In genomic region chr15:97404483-97404882, GRCm38 (mm10) we compare ENCODE assay signal across 24 mouse cellular contexts.
DNase-seq lines count a peak whose midpoint lies in the region; ATAC-seq and TF ChIP-seq lines count a peak whose summit lies in the region.
"Had no signal": no experiment of that assay in that cellular context is flagged by ENCODE, and none has a peak within 500 bp of the region (broad histone marks: within the 10 kb centered on the region; RNA-seq: fewer than 3 reads in every experiment).

No protein-coding gene starts in this region.

- H3K27ac ChIP-seq in liver, postnatal 0 days (ENCODE audit: low read depth): no peak overlapping the region
- peak overlapping the region; percentile 61 for H3K27ac ChIP-seq in liver, embryonic 12.5 days
- H3K27ac ChIP-seq in liver, embryonic 15.5 days (replicated peaks): peak overlapping the region; percentile 51; the same call in 1 of the 2 replicates
- no peak overlapping the region for H3K27ac ChIP-seq in left cerebral cortex, adult 2 months
- H3K27ac ChIP-seq: forebrain, embryonic 10.5 days; gastrocnemius, adult 2 months; heart, embryonic 15.5 days; hindbrain, embryonic 14.5 days had no signal

- H3K9me3 ChIP-seq in liver, postnatal 0 days (ENCODE audit: low read length): no peaks in the 10 kb centered on the region
- no peaks in the 10 kb centered on the region for H3K9me3 ChIP-seq in liver, embryonic 12.5 days (replicated peaks)
- no peaks in the 10 kb centered on the region for H3K9me3 ChIP-seq in liver, embryonic 15.5 days (replicated peaks)
- H3K9me3 ChIP-seq: forebrain, embryonic 10.5 days; heart, embryonic 12.5 days; heart, embryonic 15.5 days had no signal

- no peak for TF ChIP-seq CTCF in liver, postnatal 0 days (IDR thresholded peaks at IDR 0.05; ENCODE audit: low read depth)
- TF ChIP-seq CTCF in left cerebral cortex, adult 2 months (IDR thresholded peaks at IDR 0.05): no peak

- no peaks in the 10 kb centered on the region for H3K4me1 ChIP-seq in liver, postnatal 0 days (ENCODE audit: insufficient read depth)
- H3K4me1 ChIP-seq in liver, embryonic 12.5 days: peaks cover 22% of the 10 kb centered on the region
- peaks cover 19% of the 10 kb centered on the region for H3K4me1 ChIP-seq in liver, embryonic 15.5 days (replicated peaks)
- H3K4me1 ChIP-seq: forebrain, embryonic 10.5 days; heart, embryonic 12.5 days; heart, embryonic 15.5 days had no signal

- H3K9ac ChIP-seq in liver, postnatal 0 days (replicated peaks): no peak overlapping the region
- H3K9ac ChIP-seq in liver, embryonic 12.5 days: peak overlapping the region; percentile 0; the same call in 1 of the 2 replicates
- no peak overlapping the region for H3K9ac ChIP-seq in liver, embryonic 15.5 days
- H3K9ac ChIP-seq: forebrain, postnatal 0 days; heart, embryonic 12.5 days; heart, embryonic 15.5 days; hindbrain, embryonic 14.5 days had no signal

- DNase-seq in liver: peak; percentile 53
- no peak for DNase-seq in liver, postnatal 0 days
- DNase-seq in heart, postnatal 10 days: no peak
- no peak for DNase-seq in right cerebral cortex, postnatal 10 days (ENCODE audit: low spot score in 2 of 2)
- no peak for DNase-seq in left cerebral cortex, adult 2 months (ENCODE audit: extremely low spot score in 1 of 2, low spot score in 2 of 2)
- DNase-seq: adrenal gland, postnatal 10 days; adrenal gland, postnatal 36 days; cerebellum, adult 18-20 months; cerebellum, adult 9-10 months; cerebellum, postnatal 14 days; forebrain, postnatal 0 days; gastrocnemius, adult 2 months; gastrocnemius, postnatal 14 days; heart, adult 18-20 months; heart, postnatal 14 days; heart, postnatal 4 days had no signal

- 70% methylated on average over 8 of the region's 8 CpGs for WGBS in liver, postnatal 0 days (ENCODE audit: insufficient replicate concordance)
- WGBS in liver, embryonic 12.5 days (ENCODE audit: insufficient replicate concordance): 44% methylated on average over 8 of the region's 8 CpGs
- 41% methylated on average over 8 of the region's 8 CpGs for WGBS in liver, embryonic 15.5 days (ENCODE audit: insufficient replicate concordance)

- H3K36me3 ChIP-seq in liver, postnatal 0 days (replicated peaks; ENCODE audit: insufficient read depth, low read length): no peaks in the 10 kb centered on the region
- no peaks in the 10 kb centered on the region for H3K36me3 ChIP-seq in liver, embryonic 12.5 days
- no peaks in the 10 kb centered on the region; the same call in 1 of the 2 replicates for H3K36me3 ChIP-seq in liver, embryonic 15.5 days (replicated peaks)
- H3K36me3 ChIP-seq: forebrain, embryonic 10.5 days; heart, embryonic 12.5 days; heart, embryonic 15.5 days had no signal

- no peak for ATAC-seq in liver, postnatal 0 days
- ATAC-seq in liver, embryonic 12.5 days: peak; percentile 71
- peak; percentile 69 for ATAC-seq in liver, embryonic 15.5 days (ENCODE audit: insufficient read depth)
- peak; percentile 56 for ATAC-seq in megakaryocyte-erythroid progenitor cell, adult 5-6 weeks (replicated peaks; ENCODE audit: low FRiP score, low TSS enrichment, poor library complexity, severe bottlenecking)
- ATAC-seq: forebrain, embryonic 14.5 days; forebrain, postnatal 0 days had no signal

- TF ChIP-seq EP300 in liver, postnatal 0 days (IDR thresholded peaks at IDR 0.05; ENCODE audit: low read depth): no peak

- no peak overlapping the region for H3K4me3 ChIP-seq in liver, postnatal 0 days (ENCODE audit: low read depth, low read length)
- no peak overlapping the region for H3K4me3 ChIP-seq in liver, embryonic 12.5 days
- no peak overlapping the region for H3K4me3 ChIP-seq in liver, embryonic 15.5 days (replicated peaks)
- no peak overlapping the region for H3K4me3 ChIP-seq in left cerebral cortex, adult 2 months
- H3K4me3 ChIP-seq: forebrain, embryonic 10.5 days; gastrocnemius, adult 2 months; heart, embryonic 12.5 days; heart, embryonic 15.5 days had no signal

- no peak overlapping the region for H3K4me2 ChIP-seq in liver, postnatal 0 days (ENCODE audit: low read depth, low read length)
- H3K4me2 ChIP-seq in liver, embryonic 12.5 days: peak overlapping the region; percentile 34
- H3K4me2 ChIP-seq in liver, embryonic 15.5 days: peak overlapping the region; percentile 10; the same call in 1 of the 2 replicates
- H3K4me2 ChIP-seq: heart, embryonic 12.5 days; heart, embryonic 15.5 days; hindbrain, embryonic 14.5 days had no signal

- no peaks in the 10 kb centered on the region for H3K27me3 ChIP-seq in liver, postnatal 0 days (ENCODE audit: insufficient read depth, low read length)
- peaks cover 18% of the 10 kb centered on the region; the same call in 1 of the 2 replicates for H3K27me3 ChIP-seq in liver, embryonic 12.5 days (replicated peaks)
- peaks cover 8% of the 10 kb centered on the region for H3K27me3 ChIP-seq in liver, embryonic 15.5 days
- H3K27me3 ChIP-seq: heart, embryonic 12.5 days had no signal

- intact Hi-C loops in heart, postnatal 10 days (cut with DNase I): no loop called here
- intact Hi-C loops in left cerebral cortex, adult 2 months (cut with DNase I): no loop called here

Comparison
In these comparisons a context has a peak if more than half of its experiments do, and no peak if none do; other contexts are left out.
1. H3K27ac ChIP-seq: peak in liver, embryonic 12.5 days (single experiment) and liver, embryonic 15.5 days (single experiment); none in liver, postnatal 0 days (single experiment) and left cerebral cortex, adult 2 months (single experiment).